Mouse (Mus musculus): ENCODE results near the gene Ccdc71.

The Ccdc71 gene

GRCm38 (mm10) chr9:108490559-108491285 lies 30.4 kb downstream of the Ccdc71 start, which contains the start of gene Usp19:
TSS of gene Usp19 (plus strand) at chr9:108490602.
- peak; percentile 94 for DNase-seq

GRCm38 (mm10) chr9:108491286-108491580 lies 30.9 kb downstream of the Ccdc71 start:
- DNase-seq = no peak

DNA sequence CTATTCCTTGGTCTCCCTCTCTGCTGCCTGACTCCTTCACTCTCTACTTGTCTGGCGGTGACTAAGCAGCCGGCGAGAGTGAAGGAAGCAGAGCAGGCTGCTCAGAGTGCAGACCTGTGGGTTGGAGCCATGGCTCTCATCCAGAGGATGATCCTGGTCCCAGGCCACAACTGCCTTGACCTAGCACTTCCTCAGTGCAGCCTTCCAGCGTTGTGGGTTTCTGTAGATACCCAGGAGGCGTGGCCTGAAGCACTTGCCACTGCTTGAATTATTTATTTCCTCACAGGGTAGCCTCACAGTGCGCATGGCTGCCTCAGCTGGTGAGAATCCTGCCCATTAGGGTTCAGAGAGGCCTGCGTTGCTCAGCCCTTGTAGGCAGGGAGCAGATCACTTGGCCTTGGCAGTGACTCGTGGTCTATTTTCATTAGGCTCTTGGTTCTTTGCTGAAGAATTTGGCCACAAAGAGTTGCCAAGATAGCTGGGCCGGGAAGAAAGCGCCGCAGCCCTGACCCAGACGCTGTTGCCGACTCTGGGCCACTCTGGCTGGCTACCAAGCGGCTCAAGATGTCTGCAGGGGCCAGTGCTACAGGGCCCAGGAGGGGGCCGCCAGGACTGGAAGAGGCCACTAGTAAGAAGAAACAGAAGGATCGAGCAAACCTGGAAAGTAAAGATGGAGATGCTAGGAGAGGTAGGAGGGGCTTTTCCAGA lies 31.9 kb downstream of the Ccdc71 start:
- DNase-seq = no peak

GRCm38 (mm10) chr9:108493246-108493645 lies 32.9 kb downstream of the Ccdc71 start:
- no peak for DNase-seq

GRCm38 (mm10) chr9:108494146-108494825 lies 34.0 kb downstream of the Ccdc71 start:
- DNase-seq = no peak

DNA sequence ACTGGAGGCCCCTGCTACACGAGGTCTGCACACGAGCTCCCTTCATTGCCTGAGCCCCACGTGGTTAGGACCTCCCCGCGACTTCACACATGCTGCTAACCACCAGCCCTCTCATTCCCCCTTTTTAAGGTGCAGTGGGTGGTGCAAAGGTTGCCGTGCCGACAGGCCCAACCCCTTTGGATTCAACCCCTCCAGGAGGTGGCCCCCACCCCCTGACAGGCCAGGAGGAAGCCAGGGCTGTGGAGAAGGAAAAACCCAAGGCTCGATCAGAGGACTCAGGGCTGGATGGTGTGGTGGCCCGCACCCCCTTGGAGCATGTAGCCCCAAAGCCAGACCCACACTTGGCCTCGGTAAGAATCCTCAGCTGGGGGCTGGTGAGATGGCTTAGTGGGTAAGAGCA lies 34.6 kb downstream of the Ccdc71 start:
- DNase-seq = no peak

DNA sequence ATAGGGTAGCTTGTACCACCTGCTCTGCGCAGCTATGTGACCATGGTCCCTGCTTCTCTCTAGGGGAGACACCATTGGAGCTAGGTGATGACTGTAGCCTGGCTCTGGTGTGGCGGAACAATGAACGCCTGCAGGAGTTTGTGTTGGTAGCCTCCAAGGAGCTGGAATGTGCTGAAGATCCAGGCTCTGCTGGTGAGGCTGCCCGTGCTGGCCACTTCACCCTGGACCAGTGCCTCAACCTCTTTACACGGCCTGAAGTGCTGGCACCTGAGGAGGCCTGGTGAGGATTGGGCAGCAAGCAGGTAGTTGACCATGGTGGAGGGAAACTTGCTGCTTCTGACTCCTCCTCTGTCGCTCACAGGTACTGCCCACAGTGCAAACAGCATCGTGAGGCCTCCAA lies 38.9 kb downstream of the Ccdc71 start:
- no peak for DNase-seq

DNA sequence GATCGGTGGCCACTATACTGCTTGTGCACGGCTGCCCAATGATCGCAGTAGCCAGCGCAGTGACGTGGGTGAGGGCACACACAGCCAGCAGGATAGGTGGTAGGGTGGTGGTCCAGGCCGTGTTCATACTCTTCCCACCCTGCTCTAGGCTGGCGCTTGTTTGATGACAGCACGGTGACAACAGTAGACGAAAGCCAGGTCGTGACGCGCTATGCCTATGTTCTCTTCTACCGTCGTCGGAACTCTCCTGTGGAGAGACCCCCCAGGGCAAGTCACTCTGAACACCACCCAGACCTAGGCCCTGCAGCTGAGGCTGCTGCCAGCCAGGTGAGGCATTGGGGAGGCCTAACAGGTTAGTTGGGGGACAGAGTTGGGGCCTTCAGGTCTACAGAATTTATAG lies 39.6 kb downstream of the Ccdc71 start:
- no peak for DNase-seq

DNA sequence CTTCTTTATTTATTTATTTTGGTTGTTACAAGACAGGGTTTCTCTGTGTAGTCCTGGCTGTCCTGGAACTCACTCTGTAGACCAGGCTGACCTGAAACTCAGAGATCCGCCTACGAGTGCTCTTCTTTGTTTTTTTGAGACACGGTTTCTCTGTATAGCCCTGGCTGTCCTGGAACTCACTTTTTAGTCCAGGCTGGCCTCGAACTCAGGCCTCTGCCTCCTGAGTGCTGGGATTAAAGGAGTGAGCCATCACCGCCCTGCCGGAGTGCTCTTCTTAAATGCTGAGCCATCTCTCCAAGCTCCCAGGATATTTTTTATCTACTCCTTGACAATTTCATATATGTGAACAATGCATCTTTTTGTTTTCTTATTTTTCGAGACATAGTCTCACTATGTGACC lies 46.6 kb downstream of the Ccdc71 start:
- DNase-seq = no peak

- peak; percentile 91 for DNase-seq
Observed at GRCm38 (mm10) chr9:108507619-108508434, 47.5 kb downstream of the Ccdc71 start, which contains the start of gene Qars. TSS of gene Qars (plus strand) at chr9:108507706.

GRCm38 (mm10) chr9:108508776-108509175 lies 48.4 kb downstream of the Ccdc71 start:
- no peak for DNase-seq

Measured in right cerebral cortex, postnatal 25 days (tissue).